Mouse (Mus musculus) granulocyte monocyte progenitor cell, adult 5-6 weeks (primary cell): ENCODE results near the gene BC048562. TPM values are rescaled to one million over a fixed set of nuclear protein-coding genes. Genes with fewer than 3 reads are reported as not detected.

Experiments
- ATAC-seq: replicated peaks from 2 replicates; pipeline ENCODE4 v1.8.0; 2016; ENCODE audit warnings: mild to moderate bottlenecking, moderate TSS enrichment, inconsistent platforms; ENCODE audit not compliant: poor library complexity, severe bottlenecking
- total RNA-seq, 2 experiments: library from RNA; stranded (forward) in 1 of 2; stranded (reverse) in 1 of 2; fragments of 200-712, 200-1000 nt in 1 of 2; fragments of >200 nt in 1 of 2; fragmentation: Nextera tagmentation in 1 of 2; gene quantifications; 2 replicates each; pipeline ENCODE4 v1.2.3; 2014 to 2017

Gene BC048562
- total RNA-seq, 2 experiments from 2014 or later: not detected

- no peak for ATAC-seq
These were observed 58.6 kb downstream of the BC048562 start for GRCm38 (mm10) chr9:108494905-108495304.

Other genes with a start within 250 kb of the BC048562 start
- 6.2 and 9.0 TPM in 2 replicates for gene Bsn, start 246.1 kb upstream of the BC048562 start, total RNA-seq (2014; fragmentation: Nextera tagmentation)
- 3.2 and 3.7 TPM in 2 replicates for gene Bsn, start 246.1 kb upstream of the BC048562 start, total RNA-seq (2017)
- gene Dag1, start 172.5 kb upstream of the BC048562 start, total RNA-seq (2014; fragmentation: Nextera tagmentation): 12.5 and 20.8 TPM in 2 replicates
- gene Dag1, start 172.5 kb upstream of the BC048562 start, total RNA-seq (2017): 3.3 and 4.6 TPM in 2 replicates
- 8.7 and 9.8 TPM in 2 replicates for gene Nicn1, start 146.1 kb upstream of the BC048562 start, total RNA-seq (2014; fragmentation: Nextera tagmentation)
- gene Nicn1, start 146.1 kb upstream of the BC048562 start, total RNA-seq (2017): 5.2 and 10.7 TPM in 2 replicates
- gene Amt, start 139.6 kb upstream of the BC048562 start, total RNA-seq (2014; fragmentation: Nextera tagmentation): 0.19 and 0.70 TPM in 2 replicates
- 1.8 TPM in 1 of 2 replicates, not detected in the other for gene Amt, start 139.6 kb upstream of the BC048562 start, total RNA-seq (2017)
- gene Rhoa, start 130.4 kb upstream of the BC048562 start, total RNA-seq (2014; fragmentation: Nextera tagmentation): 256 and 296 TPM in 2 replicates
- gene Rhoa, start 130.4 kb upstream of the BC048562 start, total RNA-seq (2017): 242 and 247 TPM in 2 replicates
- 13.7 and 16.6 TPM in 2 replicates for gene Tcta, start 130.3 kb upstream of the BC048562 start, total RNA-seq (2014; fragmentation: Nextera tagmentation)
- 4.1 and 6.7 TPM in 2 replicates for gene Tcta, start 130.3 kb upstream of the BC048562 start, total RNA-seq (2017)
- 2,602 and 2,684 TPM in 2 replicates for gene Gpx1, start 97.6 kb upstream of the BC048562 start, total RNA-seq (2014; fragmentation: Nextera tagmentation)
- gene Gpx1, start 97.6 kb upstream of the BC048562 start, total RNA-seq (2017): 1,938 and 2,180 TPM in 2 replicates
- 78.5 and 89.4 TPM in 2 replicates for gene Usp4, start 88.6 kb upstream of the BC048562 start, total RNA-seq (2014; fragmentation: Nextera tagmentation)
- gene Usp4, start 88.6 kb upstream of the BC048562 start, total RNA-seq (2017): 62.7 and 75.5 TPM in 2 replicates
- 1.6 TPM in 1 of 2 replicates, not detected in the other for gene 1700102P08Rik, start 43.7 kb upstream of the BC048562 start, total RNA-seq (2014; fragmentation: Nextera tagmentation)
- 0.43 TPM in 1 of 2 replicates, not detected in the other for gene 1700102P08Rik, start 43.7 kb upstream of the BC048562 start, total RNA-seq (2017)
- gene Ccdc36, start 8.0 kb upstream of the BC048562 start, total RNA-seq (2014; fragmentation: Nextera tagmentation): not detected in 2 replicates
- 0.72 and 0.90 TPM in 2 replicates for gene Ccdc36, start 8.0 kb upstream of the BC048562 start, total RNA-seq (2017)
- gene Ccdc71, start 24.0 kb downstream of the BC048562 start, total RNA-seq (2014; fragmentation: Nextera tagmentation): 22.2 and 23.5 TPM in 2 replicates
- gene Ccdc71, start 24.0 kb downstream of the BC048562 start, total RNA-seq (2017): 13.2 and 17.9 TPM in 2 replicates
- 0.56 TPM in 1 of 2 replicates, not detected in the other for gene Klhdc8b, start 25.1 kb downstream of the BC048562 start, total RNA-seq (2014; fragmentation: Nextera tagmentation)
- 1.2 and 5.5 TPM in 2 replicates for gene Klhdc8b, start 25.1 kb downstream of the BC048562 start, total RNA-seq (2017)
- gene Lamb2, start 43.3 kb downstream of the BC048562 start, total RNA-seq (2014; fragmentation: Nextera tagmentation): 0.38 TPM in 1 of 2 replicates, not detected in the other
- gene Lamb2, start 43.3 kb downstream of the BC048562 start, total RNA-seq (2017): 0.05 and 0.09 TPM in 2 replicates
- 80.9 and 90.2 TPM in 2 replicates for gene Usp19, start 54.1 kb downstream of the BC048562 start, total RNA-seq (2014; fragmentation: Nextera tagmentation)
- 32.3 and 34.9 TPM in 2 replicates for gene Usp19, start 54.1 kb downstream of the BC048562 start, total RNA-seq (2017)
- 252 and 261 TPM in 2 replicates for gene Qars, start 71.2 kb downstream of the BC048562 start, total RNA-seq (2014; fragmentation: Nextera tagmentation)
- 144 and 181 TPM in 2 replicates for gene Qars, start 71.2 kb downstream of the BC048562 start, total RNA-seq (2017)
- gene Qrich1, start 80.3 kb downstream of the BC048562 start, total RNA-seq (2014; fragmentation: Nextera tagmentation): 131 and 140 TPM in 2 replicates
- 119 and 145 TPM in 2 replicates for gene Qrich1, start 80.3 kb downstream of the BC048562 start, total RNA-seq (2017)
- 294 and 388 TPM in 2 replicates for gene Impdh2, start 123.8 kb downstream of the BC048562 start, total RNA-seq (2014; fragmentation: Nextera tagmentation)
- gene Impdh2, start 123.8 kb downstream of the BC048562 start, total RNA-seq (2017): 284 and 334 TPM in 2 replicates
- 39.4 and 44.0 TPM in 2 replicates for gene Ndufaf3, start 131.0 kb downstream of the BC048562 start, total RNA-seq (2014; fragmentation: Nextera tagmentation)
- gene Ndufaf3, start 131.0 kb downstream of the BC048562 start, total RNA-seq (2017): 17.3 and 17.8 TPM in 2 replicates
- gene Dalrd3, start 133.4 kb downstream of the BC048562 start, total RNA-seq (2014; fragmentation: Nextera tagmentation): 91.3 and 111 TPM in 2 replicates
- gene Dalrd3, start 133.4 kb downstream of the BC048562 start, total RNA-seq (2017): 38.1 and 45.2 TPM in 2 replicates
- gene Wdr6, start 142.3 kb downstream of the BC048562 start, total RNA-seq (2014; fragmentation: Nextera tagmentation): 18.1 and 19.3 TPM in 2 replicates
- gene Wdr6, start 142.3 kb downstream of the BC048562 start, total RNA-seq (2017): 14.7 and 18.0 TPM in 2 replicates
- gene P4htm, start 161.2 kb downstream of the BC048562 start, total RNA-seq (2014; fragmentation: Nextera tagmentation): 2.0 and 2.3 TPM in 2 replicates
- gene P4htm, start 161.2 kb downstream of the BC048562 start, total RNA-seq (2017): 0.43 TPM in 1 of 2 replicates, not detected in the other
- 32.9 and 36.9 TPM in 2 replicates for gene Arih2, start 212.9 kb downstream of the BC048562 start, total RNA-seq (2014; fragmentation: Nextera tagmentation)
- gene Arih2, start 212.9 kb downstream of the BC048562 start, total RNA-seq (2017): 32.2 and 33.4 TPM in 2 replicates
- 20.2 and 28.6 TPM in 2 replicates for gene Slc25a20, start 225.6 kb downstream of the BC048562 start, total RNA-seq (2014; fragmentation: Nextera tagmentation)
- 28.7 and 30.3 TPM in 2 replicates for gene Slc25a20, start 225.6 kb downstream of the BC048562 start, total RNA-seq (2017)